Mouse (Mus musculus) ovary, postnatal 10 days (tissue): ENCODE results near the gene Frmd4a.

Experiments used
- DNase-seq: peaks from one replicate; pipeline ENCODE4 v3.0.0; 2022; ENCODE audit warnings: low spot score

Gene Frmd4a

DNA sequence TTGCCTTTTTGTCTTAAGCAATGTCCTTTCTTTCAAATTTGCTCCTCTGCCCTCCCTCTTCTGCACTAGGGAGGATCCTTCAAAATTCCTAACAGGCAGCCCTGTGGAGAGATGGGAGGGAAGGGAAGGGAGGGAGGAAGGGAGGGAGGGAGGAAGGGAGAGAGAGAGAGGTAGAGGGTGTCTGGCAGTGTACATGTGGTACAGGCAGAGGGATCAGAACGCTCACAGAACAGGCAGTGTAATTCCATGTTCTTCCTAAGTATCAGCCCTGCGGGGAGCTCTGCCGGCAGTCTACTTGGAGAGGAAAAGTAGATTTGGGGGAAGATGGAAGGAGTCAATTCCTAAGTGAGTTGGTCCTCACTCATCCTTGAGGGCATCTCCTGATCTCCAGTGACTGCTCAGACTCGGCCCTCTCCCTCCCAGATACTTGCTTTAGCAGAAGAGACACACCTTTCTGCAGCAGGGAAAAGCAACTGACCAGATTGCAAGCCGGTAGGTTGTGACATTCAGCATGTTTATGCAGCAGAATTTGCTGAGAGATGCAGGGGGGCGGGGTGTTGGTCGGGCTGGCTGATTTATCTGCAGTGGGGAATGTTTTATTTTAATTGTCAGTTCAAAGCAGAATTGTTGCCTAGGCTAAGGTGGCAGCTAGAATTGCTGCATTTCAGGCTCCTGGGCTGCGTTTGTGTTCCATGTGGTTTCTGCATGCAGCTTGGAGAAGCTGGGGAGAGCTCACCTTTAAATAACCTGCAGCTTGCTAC lies at the start of gene Frmd4a:
Gene Frmd4a (plus strand): TSS at position 190 of the 761 bp plus-strand sequence.
- DNase-seq = no peak

DNA sequence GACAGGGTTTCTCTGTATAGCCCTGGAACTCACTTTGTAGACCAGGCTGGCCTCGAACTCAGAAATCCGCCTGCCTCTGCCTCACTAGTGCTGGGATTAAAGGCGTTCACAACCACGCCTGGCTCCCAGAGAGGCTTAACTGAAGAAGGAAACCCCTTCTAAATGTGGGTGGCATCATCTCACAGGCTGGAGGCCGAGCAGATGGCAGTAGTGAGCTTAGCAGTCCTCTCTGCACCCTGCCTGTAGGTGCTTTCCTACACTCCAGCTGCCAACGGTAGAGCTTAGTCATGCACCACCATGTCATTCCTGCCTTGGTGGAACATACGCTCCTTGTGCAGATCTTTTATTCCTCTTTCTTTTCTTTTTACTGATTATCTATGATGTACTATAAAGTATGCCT lies 28.6 kb upstream of the Frmd4a start:
- no peak for DNase-seq

DNA sequence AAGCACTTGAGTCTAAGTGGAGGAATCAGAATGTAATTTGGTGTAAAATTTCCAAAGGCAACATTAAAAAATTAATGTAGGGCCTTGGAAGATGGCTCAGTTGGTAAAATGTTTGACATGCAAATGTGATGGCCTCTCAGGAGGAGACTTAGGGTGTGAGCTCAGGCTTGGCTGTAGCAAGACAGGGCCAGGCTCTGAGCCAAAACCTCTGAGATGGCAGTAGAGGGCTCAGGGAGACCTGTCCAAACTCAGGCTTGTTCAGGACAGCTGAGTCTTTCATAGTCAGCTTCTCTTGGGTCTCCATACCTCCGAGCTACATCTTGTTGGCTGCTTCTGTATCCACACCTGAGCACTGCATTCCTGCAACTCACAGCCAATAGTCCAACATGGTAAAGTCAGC lies 27.1 kb upstream of the Frmd4a start:
- no peak for DNase-seq

DNA sequence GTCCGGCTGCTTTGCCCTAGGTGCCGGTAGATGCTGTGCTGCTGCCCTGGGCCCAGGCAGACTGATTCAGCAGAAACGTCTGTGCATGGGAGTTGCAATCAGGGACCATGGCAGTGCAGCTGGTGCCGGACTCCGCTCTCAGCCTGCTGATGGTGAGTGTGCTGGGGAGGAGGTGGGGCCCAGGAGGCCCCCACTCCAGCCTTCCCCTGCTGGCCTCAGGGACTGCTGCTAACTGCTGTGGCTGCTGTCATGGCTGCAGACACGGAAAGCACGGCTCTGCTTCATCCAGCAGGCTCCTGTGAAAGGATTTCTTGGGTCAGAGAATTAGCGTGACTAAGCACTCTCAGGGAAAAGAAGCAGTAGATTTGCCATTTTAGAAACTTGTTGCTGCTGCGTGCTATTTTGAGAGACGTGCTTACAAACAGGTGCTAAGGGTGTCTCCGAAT lies 937 bp downstream of the Frmd4a start:
- no peak for DNase-seq

DNA sequence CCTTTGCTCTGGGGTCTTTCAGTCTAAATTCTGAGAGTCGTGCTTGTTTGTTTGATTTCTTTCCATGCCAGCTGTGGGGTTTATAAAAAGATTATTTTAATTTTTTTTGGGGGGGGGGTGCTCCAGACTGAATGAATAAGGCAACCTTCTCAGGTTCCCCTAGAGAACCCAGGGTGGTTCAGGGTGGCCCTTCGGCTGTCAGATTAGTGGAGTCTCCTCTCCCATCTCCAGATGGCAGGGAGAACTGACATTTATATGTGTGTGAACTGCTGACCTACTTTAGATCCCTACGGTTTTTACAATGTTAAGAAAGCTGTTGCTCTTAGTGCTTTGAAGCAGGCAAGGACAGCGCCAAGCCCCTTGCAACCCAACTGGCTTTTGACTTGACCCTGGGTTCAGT lies 1.4 kb downstream of the Frmd4a start:
- no peak for DNase-seq

DNA sequence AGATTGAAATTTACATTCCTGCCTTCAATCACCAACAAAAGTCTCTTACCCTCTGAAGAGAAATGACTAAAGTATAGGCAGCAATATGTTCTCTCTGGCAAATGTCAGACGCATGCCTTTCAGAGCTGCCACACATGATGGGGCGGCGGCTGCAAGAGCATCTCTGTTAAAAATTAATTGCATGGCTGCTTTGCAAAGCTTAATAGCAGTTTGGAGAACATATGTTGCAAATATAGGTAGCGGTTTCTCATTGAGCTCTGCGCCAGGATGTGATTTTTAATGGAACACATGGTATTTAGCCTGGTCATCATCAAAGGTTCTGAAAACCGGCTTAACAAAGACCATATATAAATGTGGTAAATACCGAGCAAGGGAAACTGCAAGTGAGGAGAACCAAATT lies 7.4 kb downstream of the Frmd4a start:
- no peak for DNase-seq

DNA sequence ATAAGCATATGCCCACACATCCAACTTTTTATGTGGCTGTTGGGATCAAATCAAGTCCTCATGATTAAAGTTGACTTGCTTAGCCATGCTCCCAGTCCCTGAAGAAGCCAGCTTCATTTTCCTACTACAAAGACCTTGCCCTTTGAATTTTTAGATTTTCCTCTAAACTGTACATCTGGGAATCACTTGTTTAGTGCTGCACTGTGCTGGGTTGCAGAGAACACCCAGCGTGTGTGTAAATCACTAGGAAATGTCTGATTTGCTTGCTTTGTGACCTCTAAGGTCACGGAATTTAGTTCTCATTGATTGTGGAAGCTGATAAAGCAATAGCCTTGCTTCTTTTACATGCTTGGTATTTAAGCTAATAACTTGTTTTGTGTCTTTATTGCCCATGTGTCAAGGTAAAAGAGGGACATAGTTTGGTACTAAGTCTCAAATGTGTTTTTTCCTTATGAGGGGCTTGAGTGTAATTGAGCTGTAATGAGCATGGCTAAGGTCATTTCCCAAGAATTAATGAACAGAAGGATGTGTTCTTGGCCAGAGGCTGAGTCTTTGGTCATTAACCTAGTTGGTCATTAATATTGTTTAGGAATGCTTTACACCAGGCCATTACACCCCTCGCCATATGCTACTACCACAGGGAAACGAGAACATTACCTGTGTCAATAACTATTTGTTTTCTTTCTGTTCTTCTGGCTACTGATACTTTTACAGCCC lies 11.7 kb downstream of the Frmd4a start:
- no peak for DNase-seq

DNA sequence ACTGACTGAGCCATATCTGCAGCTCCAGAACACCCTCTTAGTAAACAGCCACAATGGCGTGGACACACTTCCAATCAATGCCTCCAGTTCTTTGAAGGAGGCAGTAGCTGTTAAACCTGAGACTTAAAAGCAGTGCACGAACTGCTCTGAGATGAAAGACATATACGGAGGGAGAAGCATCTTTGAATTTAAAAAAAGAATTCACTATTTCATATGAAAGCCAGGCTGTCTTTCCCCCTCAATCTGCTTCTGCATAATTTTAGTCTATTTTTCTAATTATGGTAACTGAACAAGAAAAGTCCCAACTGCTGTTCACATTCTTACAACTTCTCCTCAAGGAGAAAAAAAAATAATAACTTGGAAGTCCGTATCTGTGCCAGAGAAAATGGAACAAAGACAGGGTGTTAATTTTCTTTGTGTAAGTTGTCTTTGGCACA lies 18.7 kb downstream of the Frmd4a start:
- no peak for DNase-seq

DNA sequence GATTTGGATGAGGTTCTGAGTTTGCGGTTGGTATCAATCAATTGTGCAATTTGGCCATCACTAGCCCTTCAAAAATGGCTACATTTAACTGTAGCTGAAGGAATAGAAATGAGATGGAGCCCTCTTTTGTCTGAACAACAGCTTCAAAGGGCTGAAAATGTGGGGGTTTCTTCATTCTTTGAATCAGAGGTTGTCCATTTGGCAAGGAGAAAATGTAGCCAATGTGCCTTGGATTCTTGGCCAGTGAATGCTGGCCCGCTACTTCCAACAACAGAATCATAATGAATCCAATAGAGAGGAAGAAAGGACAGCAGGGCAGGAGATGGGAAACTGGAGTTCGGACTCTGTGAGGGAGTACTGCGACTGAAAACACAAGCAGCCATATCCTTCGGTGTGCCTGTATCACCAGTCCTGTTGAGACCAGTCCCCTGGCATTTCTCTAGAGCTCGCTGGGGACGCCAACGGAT lies 19.2 kb downstream of the Frmd4a start:
- DNase-seq = no peak

DNA sequence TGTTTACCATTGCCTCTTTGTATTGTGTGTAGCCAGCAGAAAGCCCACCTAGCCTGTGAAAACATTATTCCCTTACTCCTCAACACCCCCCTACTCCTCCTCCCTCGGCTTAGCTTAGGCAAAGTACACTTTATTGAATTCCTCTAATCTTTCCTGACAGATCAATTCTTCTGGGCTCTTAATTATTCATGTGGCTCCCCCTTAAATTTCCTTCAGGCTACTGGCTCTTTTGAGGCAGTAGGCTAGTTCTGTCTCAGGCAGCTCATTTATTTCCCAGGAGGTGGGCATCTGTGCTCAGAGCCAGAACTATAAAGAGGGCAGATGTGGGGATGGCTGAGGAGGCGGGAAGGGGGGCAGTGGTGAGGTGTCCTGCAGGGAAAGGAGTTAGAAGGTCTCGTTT lies 24.5 kb downstream of the Frmd4a start:
- DNase-seq = no peak

DNA sequence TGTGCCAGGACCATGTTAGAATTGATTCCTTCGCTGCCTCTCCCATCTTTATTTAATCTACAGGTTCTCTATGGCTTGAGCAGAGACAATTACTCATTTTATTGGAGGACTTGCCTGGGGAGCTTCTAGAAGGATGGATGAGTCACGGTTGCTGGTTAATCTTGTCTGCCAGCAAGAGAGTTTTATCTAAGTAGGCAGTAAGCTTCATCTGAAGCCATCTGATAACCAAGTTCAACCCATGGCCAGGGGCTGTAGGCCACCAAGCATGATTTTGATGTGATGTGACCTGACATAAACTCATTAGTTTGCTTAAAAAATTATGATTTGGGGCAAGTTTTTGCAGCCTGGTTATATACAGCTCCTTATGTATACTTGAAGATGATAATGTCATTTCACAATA lies 38.0 kb downstream of the Frmd4a start:
- DNase-seq = no peak

DNA sequence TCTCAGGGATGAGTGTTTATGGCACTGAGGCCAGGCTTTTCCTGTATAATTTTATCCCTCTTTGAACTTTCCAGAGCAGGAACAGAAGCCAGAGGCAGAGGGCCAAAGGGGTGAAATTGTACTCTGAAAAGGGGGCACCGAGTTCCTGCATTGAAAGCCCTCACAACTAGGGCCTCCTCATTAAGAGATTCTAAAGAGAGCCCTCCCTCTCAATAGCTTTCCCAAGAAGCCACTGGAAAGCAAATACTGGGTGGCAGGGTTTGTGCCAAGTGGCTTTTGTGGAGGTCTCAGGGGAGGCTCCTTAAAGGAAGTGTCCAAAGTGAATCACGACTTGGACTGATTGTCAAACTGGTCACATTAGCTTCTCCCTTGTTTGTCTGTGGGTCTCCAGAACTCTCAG lies 43.2 kb downstream of the Frmd4a start:
- no peak for DNase-seq

DNA sequence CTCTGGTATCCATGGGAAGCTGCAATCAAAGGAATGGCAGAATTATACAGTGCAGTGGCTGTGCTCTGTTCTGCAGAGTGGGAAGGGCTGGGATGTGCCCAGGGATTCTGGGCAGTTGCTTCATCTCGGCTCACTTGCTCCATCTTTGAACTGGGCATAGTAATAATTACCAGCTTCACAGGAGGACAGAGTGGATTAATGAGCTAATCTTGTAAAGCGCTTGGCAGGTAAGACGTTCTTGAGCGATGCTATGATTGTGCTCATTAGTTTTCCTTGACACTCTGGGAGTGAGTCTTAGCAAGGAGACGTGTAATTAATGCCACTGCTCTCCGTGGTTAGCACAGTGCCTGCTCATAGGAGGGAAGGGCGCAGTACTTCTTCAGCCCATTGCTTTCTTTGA lies 54.3 kb downstream of the Frmd4a start:
- DNase-seq = no peak

DNA sequence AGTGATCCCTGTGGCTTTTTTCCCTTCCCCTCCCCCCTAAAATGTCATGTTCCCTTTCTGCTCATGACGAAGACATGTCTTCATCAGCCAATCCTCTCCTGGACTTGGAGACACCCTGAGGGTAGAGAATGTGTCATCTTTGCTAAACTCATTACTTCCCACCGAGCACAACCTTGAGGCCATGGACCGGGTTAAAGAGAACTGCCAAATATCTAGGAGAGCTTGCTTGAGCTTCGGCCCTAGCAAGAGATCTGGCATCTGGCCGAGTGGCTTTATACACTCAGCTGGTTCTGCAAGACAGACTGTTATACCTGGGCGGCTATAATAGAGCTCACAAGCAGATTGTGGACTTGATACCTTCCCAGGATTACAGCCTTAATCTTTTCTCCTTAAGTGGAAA lies 66.4 kb downstream of the Frmd4a start:
- DNase-seq = no peak

DNA sequence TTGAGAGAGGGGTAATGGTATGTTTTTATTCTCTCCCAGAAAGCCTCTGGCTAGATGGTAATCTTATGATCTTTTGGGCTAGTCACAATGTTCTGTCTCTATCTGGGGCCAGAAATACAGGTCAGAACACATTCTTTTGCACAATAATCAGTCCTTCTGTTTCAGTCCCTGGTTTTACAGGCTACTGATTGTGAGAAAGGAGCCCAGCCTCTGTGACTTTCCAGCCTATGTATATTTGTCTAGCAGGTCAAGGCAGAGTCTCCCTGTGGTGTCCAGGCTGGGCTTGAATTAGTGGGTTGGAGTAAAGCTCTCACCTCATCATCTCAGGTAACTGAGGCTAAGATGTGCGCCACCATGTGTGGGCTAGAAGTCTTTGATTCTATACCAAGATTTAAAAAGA lies 80.1 kb downstream of the Frmd4a start:
- no peak for DNase-seq

DNA sequence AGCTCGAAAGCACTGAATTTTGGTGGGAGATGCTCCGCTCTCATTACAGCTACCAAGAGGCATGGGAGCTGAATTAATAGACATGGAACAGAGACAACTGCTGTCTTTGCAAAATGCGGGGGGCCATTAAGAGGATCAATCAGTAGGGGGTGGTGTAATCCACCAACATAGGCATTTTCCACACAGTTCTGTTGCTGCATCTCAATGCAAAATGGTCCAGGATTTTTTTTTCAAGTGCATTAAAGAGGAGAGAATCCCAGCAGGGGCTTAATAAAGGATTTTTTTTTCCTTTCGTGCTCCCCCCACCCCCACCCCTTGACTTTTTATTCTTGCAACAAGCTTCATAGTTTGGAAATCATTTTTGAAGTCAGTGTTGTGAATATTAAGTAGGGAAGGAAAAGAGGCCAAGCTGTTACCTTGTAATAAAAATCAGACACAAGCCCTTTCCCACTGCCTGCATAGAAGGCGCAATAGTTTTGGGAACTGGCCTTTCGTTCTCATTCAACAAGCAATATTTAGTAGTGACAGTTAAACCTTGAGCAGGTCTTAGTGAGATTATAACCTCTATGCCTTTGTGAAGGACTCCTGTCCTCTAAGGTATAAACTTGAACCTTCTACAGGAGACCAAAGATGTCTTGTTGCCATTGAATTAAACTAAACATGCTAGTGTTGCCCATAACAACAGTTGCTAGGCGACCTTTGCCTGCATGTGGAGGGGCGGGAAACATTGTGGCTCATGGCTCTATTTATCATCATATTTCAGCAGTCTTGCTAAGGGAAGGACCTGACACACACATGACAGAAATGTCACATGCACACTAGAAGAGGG lies 81.6 kb downstream of the Frmd4a start:
- DNase-seq = no peak

DNA sequence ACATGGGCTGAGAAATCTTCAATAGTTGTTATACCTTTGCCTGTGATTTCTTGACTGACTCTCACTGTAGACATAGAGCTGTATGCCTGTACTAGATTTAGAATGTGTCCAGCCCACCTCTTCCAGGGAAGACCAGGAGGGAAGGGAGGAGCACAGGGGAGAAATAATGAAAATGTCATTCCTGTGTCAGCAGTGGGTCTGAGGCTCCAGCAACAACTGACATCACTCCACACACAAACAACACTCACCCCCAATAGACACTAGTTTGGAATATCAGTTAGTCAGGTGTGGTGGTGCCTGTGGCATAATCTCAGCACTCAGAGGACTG lies 82.2 kb downstream of the Frmd4a start:
- no peak for DNase-seq

DNA sequence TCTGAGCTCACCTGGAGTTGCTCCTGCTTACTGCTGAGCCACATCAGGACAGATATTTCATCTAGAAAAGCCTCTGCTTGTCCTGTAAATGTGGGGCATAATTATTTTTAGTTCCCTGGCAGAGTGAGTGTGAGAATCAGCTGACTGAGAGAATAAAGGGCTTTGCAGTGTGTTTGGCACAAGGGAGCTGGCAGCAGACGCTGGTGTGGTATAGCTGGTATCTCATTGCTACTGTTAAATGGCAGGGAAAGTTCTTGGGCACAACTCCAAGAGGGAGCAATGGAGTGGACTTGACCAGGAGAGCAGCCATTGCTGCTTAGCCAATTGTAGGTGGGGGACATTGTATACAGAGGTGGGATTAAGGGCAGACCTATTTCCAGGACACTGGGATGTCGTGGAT lies 83.9 kb downstream of the Frmd4a start:
- DNase-seq = no peak

DNA sequence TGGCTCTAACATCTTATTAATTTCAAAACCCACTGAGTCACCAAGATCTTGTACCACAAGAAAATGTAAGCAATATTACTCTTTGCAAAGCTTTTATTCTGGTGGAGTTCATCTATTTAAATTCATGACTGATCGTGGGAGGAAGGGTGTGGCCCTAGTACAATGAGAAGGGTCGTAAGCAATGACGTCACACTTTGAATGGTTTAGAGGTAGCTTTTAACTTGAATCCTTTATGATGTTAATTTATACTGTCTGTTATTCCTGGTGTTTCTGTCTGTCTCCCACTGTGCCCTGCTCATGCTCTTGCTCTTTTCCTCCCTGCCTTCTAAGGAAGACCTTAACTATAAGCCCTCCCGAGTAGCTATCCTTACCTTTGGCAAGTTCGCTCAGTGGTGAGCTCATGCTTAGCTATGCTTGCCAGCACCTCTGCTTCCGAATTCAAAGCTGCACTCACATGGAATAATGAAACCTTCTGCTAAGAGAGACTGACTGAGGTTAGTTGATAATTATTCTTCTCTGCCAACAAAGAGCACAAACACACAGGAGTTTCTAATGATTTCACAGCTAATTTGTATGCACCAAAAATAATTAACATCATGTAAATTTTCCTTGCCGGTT lies 95.9 kb downstream of the Frmd4a start:
- no peak for DNase-seq

DNA sequence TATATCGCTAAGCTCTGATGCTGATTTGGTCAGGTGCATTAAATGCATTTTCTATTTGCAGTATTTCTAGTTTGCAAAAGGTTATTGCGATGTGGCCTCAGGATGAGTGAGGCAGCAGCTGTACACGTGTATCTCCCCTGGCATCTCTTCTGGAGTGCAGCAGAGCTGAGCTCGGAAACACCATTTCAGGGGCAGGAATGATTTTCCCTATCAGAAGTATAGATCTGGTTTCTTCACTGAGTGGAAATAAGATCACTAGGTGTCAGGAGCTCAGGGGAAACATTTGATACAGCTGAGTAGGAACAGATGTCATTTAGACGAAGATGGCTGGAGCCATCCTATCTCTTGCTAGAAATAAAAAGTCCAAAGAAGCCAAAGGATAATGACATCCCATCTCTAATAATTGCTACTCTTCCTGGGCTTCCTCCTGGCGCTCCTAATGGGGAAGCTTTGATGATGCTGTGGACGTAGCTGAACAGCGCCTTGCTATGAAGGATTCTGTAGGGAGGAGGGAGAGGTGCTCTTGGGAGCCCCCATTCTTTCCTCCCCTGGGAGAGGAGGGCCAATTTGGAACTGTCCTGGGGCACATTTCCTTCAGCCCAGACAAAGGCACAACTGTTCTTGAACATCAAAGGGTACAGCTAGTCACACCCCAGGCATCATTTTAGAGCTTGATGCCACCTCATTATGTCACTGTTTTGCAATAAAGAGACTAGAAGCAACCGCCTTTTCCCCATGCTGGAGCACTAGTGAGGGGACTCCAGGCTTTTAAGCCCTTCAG lies 102.4 kb downstream of the Frmd4a start:
- no peak for DNase-seq

DNA sequence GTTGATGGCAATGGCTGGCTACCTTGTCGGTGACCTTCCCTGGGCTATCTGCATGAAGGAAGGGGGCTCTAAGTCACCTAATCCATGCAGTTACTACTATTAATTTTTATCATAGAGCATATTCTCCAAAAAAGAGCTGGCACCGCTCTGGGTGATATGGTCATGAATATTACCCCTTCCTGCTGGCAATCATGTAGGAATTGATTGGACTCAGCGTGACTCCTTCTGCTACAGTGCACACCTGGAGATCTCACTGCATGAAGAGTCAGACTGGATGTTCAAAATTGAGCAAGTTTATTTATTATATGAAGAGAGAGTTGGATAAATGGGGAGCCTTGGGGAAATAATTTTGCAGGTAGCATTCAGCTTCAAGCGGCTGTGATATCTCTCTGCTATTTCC lies 113.7 kb downstream of the Frmd4a start:
- DNase-seq = no peak

DNA sequence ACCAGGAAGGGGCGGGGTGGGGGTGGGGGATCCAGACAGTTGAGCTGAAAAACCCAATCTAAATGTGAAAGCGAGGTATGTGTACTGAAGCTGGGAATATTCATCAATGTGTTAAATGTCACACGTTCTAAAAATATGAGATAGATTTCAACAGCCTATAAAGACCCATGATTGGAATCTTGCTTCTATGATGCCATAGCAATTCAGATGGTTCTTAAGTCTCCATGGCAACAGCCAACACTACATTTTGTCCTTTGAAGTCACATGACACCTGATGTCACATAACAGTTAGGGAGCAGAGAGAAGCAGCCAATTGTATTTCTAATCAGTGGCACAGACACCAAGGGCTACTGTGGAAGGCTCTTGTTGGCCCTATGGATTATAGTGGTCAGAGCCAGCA lies 120.0 kb downstream of the Frmd4a start:
- no peak for DNase-seq
